Mouse (Mus musculus) liver, embryonic 12.5 days (tissue): Measurements from ENCODE around the gene Hist2h2ac. TPM values are rescaled to one million over a fixed set of nuclear protein-coding genes. Genes with fewer than 3 reads are reported as not detected.

Experiments used
- ATAC-seq: fragments of 200-750 bp; cut with Nextera tagmentation; 2 replicates; pipeline ENCODE4 v1.8.0; 2017; ENCODE audit warnings: moderate number of reproducible peaks, mild to moderate bottlenecking, moderate library complexity
- H3K27ac ChIP-seq: fragments of 300-500 bp; sonication (generic); 2 replicates; pipeline ENCODE4 v1.5.1; 2016; ENCODE audit warnings: mild to moderate bottlenecking
- H3K27me3 ChIP-seq: fragments of 300-500 bp; sonication (generic); replicated peaks from 2 replicates; pipeline ENCODE4 v1.6.1; 2016; ENCODE audit warnings: mild to moderate bottlenecking, moderate library complexity
- H3K36me3 ChIP-seq: fragments of 300-500 bp; sonication (generic); 2 replicates; pipeline ENCODE4 v1.6.1; 2016; ENCODE audit warnings: mild to moderate bottlenecking, moderate library complexity
- H3K4me1 ChIP-seq: fragments of 300-500 bp; sonication (generic); 2 replicates; pipeline ENCODE4 v1.6.1; 2016
- H3K4me2 ChIP-seq: fragments of 300-500 bp; sonication (generic); 2 replicates; pipeline ENCODE4 v1.6.1; 2016; ENCODE audit warnings: mild to moderate bottlenecking, moderate library complexity
- H3K4me3 ChIP-seq: fragments of 300-500 bp; sonication (generic); 2 replicates; pipeline ENCODE4 v1.5.1; 2016; ENCODE audit warnings: mild to moderate bottlenecking, moderate library complexity
- H3K9ac ChIP-seq: fragments of 300-500 bp; sonication (generic); 2 replicates; pipeline ENCODE4 v1.6.1; 2016; ENCODE audit warnings: mild to moderate bottlenecking, moderate library complexity
- H3K9me3 ChIP-seq: fragments of 300-500 bp; sonication (generic); replicated peaks from 2 replicates; pipeline ENCODE4 v1.6.1; 2016; ENCODE audit warnings: mild to moderate bottlenecking, moderate library complexity
- WGBS: fragments of 180-500 bp; shearing (Covaris S2); methylation state at CpG from one replicate; pipeline ENCODE4 v1.1.7; 2016; ENCODE audit not compliant: insufficient replicate concordance; 5-methylcytosine and 5-hydroxymethylcytosine counted together
- microRNA-seq: library from miRNA; unstranded; fragments of <30 nt; microRNA quantifications from one replicate; pipeline ENCODE4, GENCODE M21; 2017
- polyA plus RNA-seq: library from polyadenylated mRNA; unstranded; fragments of >200 nt; fragmentation: Nextera tagmentation; extraction: Ambion mirVana; gene quantifications from 2 replicates; pipeline ENCODE4 v1.2.1, GENCODE M21; 2016

The Hist2h2ac gene
- polyA plus RNA-seq, 1 experiment from 2014 or later, result 17.5 TPM

GRCm38 (mm10) chr3:96172197-96173178 lies 48.2 kb downstream of the Hist2h2ac start, which contains the start of gene Sf3b4:
Sf3b4 (plus strand) TSS chr3:96172332.
- H3K4me3 ChIP-seq, result peak within 1 kb of the TSS; percentile 83
- H3K36me3 ChIP-seq, result peaks cover 51% of the 10 kb centered on the region
- peaks cover 44% of the 10 kb centered on the region for H3K4me1 ChIP-seq
- H3K27ac ChIP-seq, result peak within 1 kb of the TSS; percentile 95
- ATAC-seq, result peak; percentile 93
- no peaks in the 10 kb centered on the region for H3K27me3 ChIP-seq
- H3K9me3 ChIP-seq, result no peaks in the 10 kb centered on the region
- H3K4me2 ChIP-seq, result peak within 1 kb of the TSS; percentile 91
- WGBS, result under 1% methylated on average over 58 of the region's 58 CpGs
- H3K9ac ChIP-seq, result peak within 1 kb of the TSS; percentile 93

GRCm38 (mm10) chr3:96171583-96172196 lies 49.0 kb downstream of the Hist2h2ac start:
- peak overlapping the region; percentile 83 for H3K4me3 ChIP-seq
- H3K27ac ChIP-seq, result peak overlapping the region; percentile 95
- H3K4me1 ChIP-seq, result peaks cover 44% of the 10 kb centered on the region
- H3K9me3 ChIP-seq, result no peaks in the 10 kb centered on the region
- no peaks in the 10 kb centered on the region for H3K27me3 ChIP-seq
- ATAC-seq, result peak; percentile 22
- peaks cover 45% of the 10 kb centered on the region for H3K36me3 ChIP-seq
- peak overlapping the region; percentile 91 for H3K4me2 ChIP-seq
- H3K9ac ChIP-seq, result peak overlapping the region; percentile 93
- WGBS, result 16% methylated on average over 18 of the region's 18 CpGs

DNA sequence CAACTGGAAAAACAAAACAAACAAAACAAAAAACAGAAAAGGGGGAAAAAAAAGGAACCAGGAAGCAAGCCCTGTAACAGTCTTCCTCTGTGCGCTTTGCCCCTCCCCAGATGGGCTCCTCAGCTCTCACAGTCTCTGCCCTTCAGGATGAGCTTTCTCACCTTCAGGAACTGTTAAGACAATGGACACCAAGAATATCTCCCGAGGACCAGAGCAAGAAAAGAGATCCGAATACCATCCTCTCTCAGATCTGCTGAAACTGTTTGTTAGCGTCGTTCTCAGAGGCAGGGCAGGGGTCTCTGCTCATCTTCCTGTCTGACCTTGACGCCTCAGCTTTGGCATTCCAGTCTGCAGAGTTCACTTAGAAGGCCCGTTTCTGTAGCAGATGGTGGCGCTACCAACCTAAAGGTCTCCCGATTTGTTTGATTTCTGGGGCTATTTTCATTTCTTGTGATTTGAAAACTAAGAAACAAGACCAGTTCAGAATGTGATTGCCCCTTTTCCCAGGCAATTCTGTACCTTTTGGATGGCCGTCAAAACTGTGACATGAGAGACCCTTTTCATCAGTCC lies 49.6 kb downstream of the Hist2h2ac start:
- Histone ChIP-seq H3K36me3 (peaks cover 39% of the 10 kb centered on the region), H3K4me3 (peak overlapping the region; percentile 83), H3K9me3 (no peaks in the 10 kb centered on the region), H3K27ac (peak overlapping the region; percentile 95), H3K4me2 (peak overlapping the region; percentile 91), H3K27me3 (no peaks in the 10 kb centered on the region), H3K9ac (peak overlapping the region; percentile 93), H3K4me1 (peaks cover 39% of the 10 kb centered on the region)
- 45% methylated on average over 10 of the region's 10 CpGs for WGBS
- no peak for ATAC-seq

Small RNA genes within 50 kb of the gene (microRNA-seq; reads per million reads assigned to microRNA genes)
- gene Gm44492, result 1.4 reads per million
- gene Gm47311, result not detected
- not detected for gene Gm47313

Other genes starting within 250 kb of the Hist2h2ac start
- gene Plekho1, start 224.9 kb downstream of the Hist2h2ac start, polyA plus RNA-seq, result 9.4 and 10.4 TPM in 2 replicates
- gene Vps45, start 162.4 kb downstream of the Hist2h2ac start, polyA plus RNA-seq, result 17.6 and 18.6 TPM in 2 replicates
- gene Otud7b, start 116.4 kb downstream of the Hist2h2ac start, polyA plus RNA-seq, result 10.8 and 12.7 TPM in 2 replicates
- gene Mtmr11, start 58.9 kb downstream of the Hist2h2ac start, polyA plus RNA-seq, result 2.4 and 3.9 TPM in 2 replicates
- gene Sf3b4, start 48.5 kb downstream of the Hist2h2ac start, polyA plus RNA-seq, result 135 and 142 TPM in 2 replicates
- 1.1 and 1.4 TPM in 2 replicates for gene Sv2a, start 39.7 kb downstream of the Hist2h2ac start, polyA plus RNA-seq
- gene Bola1, start 1.2 kb downstream of the Hist2h2ac start, polyA plus RNA-seq, result 57.4 and 61.7 TPM in 2 replicates
- 0.71 and 0.86 TPM in 2 replicates for gene Hist2h2ab, start 1.0 kb downstream of the Hist2h2ac start, polyA plus RNA-seq
- gene Hist2h2be, start 239 bp upstream of the Hist2h2ac start, polyA plus RNA-seq, result 6.1 and 6.6 TPM in 2 replicates
- gene Hist2h3c2, start 18.2 kb upstream of the Hist2h2ac start, polyA plus RNA-seq, result 12.3 and 13.8 TPM in 2 replicates
- 55.9 and 73.8 TPM in 2 replicates for gene Hist2h2aa2, start 19.4 kb upstream of the Hist2h2ac start, polyA plus RNA-seq
- gene Hist2h2aa1, start 24.6 kb upstream of the Hist2h2ac start, polyA plus RNA-seq, result 23.9 and 29.2 TPM in 2 replicates
- 2.7 and 3.0 TPM in 2 replicates for gene Hist2h3c1, start 25.8 kb upstream of the Hist2h2ac start, polyA plus RNA-seq
- 27.0 and 29.3 TPM in 2 replicates for gene Hist2h4, start 42.4 kb upstream of the Hist2h2ac start, polyA plus RNA-seq
- 99.1 and 113 TPM in 2 replicates for gene Hist2h3b, start 47.8 kb upstream of the Hist2h2ac start, polyA plus RNA-seq
- 23.6 and 31.6 TPM in 2 replicates for gene Hist2h2bb, start 48.9 kb upstream of the Hist2h2ac start, polyA plus RNA-seq
- gene Fcgr1, start 73.1 kb upstream of the Hist2h2ac start, polyA plus RNA-seq, result 2.4 and 2.7 TPM in 2 replicates
- gene BC107364, start 231.4 kb upstream of the Hist2h2ac start, polyA plus RNA-seq, result not detected in 2 replicates